Mouse (Mus musculus) fat pad, adult 2 months (tissue): ENCODE results near the gene Ap5b1.

ENCODE experiments used
- DNase-seq: peaks from one replicate; pipeline ENCODE4 v3.0.0-alpha.2; 2011; ENCODE audit warnings: low read depth, low spot score; ENCODE audit errors: extremely low read depth

Gene Ap5b1

DNA sequence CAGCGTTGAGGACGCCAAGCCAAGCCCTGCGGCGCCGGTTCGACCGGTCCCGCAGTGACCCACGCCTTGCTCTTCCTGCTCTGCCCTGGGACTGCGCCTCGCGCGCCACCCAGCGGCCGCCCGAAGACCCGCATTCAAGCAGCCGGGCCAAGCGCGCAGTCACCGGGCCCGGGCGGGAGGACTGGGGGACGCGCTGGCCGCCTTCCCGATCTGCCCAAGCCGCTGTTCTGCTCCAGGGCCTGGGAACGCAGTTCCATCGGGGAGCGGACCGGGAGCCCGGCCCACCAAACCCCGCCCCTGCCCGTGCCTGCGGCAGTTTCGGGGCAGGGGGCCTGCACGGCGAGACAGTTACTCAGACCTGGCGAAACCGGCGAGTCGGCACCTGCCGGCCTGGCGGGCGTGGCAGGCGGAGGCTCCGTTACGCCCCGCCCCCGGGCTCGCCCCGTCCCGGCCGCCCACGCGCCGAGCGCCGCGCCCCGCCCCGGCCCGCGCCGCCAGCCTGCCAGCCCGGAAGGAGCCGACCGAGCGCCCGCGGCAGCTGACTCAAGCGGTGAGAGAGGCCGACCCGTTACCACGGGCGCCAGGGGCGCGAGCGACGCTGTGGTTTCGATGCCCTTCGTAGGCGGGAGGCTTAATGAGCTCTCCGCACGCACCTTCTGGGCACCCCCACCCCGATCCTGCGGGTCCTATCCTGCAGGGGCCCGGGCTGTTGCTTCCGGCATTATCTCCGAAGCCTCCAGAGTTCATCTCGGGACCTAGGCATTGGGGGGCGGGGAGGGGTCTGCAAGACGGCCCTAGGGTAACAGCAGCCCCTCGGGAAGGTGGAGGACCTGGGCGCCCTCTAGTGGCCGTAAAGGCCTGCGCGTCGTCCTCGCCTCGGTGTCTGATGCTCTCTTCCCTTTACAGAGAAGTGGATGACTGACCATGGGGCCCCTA lies at the start of gene Ap5b1:
TSS of gene Ap5b1 (plus strand) at position 492 of the 936 bp plus-strand sequence.
- DNase-seq, result no peak

DNA sequence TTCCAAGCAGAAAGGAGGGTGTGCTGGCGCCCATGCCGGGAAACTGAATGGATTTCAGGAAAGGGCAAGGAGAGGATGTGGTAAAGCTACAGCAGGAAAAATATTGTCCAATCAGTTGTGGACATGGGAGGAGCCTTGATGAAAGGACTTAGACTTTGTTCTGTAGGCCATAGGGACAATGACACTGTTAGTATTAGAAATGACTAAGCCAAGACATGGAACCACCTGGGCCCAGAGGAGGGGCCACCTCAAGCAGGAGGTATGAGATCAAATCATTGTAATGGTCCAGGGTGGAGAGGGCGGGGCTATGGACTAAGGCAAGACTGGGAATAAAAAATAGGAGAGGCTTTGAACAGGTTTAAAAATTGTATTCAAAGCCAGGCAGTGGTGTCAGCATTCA lies 49.1 kb upstream of the Ap5b1 start:
- no peak for DNase-seq

DNA sequence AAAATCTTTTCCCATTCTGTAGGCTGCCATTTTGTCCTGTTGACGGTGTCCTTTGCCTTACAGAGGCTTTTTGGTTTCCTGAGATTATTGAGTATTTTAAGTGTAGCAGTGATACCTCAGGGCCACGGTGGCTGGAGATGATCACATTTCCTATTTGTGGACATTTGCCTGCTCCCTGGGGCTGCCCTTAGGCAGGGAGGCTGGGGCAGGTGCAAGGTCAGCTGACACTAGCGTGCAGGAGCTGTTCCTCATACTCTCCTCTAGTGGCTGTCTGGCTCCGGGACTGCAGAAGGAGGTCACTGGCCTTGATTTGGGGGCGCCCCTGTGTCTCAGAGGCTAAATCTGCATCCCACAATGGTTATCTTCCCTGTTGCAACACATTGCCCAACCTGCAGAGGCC lies 42.6 kb upstream of the Ap5b1 start:
- no peak for DNase-seq

DNA sequence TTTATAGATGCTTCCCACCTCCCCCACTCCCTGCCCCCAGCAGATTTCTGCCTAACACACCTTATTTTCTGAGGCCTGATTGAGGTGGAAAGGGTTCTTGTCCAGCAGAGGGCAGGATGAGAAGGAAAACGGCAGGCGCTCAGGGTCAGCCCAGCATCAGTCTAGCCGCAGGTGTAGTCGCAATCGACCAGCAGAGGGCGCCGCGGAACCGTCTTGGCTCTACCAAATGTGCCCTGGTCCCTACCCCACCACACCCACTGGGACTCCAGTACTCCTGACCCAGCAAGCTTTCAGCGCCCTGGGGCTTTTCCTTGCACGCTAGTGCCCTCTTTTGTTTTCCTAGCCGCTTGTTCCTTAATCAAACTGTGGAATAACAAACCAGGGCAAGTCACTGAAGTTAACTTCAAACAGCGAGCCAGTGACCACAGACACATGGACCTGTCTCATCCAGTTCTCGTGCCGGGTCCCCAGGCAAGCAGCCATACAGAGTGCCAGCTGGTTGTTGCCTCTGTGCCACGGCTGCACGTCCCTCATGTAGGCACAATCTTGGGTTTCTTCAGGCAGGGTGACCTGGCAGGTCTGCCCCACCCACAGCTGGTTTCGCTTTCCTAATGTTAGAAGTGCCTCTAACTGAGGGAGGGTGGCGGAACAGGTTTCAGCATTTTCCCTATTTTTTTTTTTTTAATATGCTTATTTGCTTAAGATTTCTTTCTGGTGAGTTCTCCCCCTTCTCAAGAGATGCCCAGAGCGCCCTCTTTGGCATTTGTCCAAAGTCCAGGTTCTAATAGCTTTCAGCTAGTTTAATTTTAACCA lies 38.3 kb upstream of the Ap5b1 start:
- no peak for DNase-seq

DNA sequence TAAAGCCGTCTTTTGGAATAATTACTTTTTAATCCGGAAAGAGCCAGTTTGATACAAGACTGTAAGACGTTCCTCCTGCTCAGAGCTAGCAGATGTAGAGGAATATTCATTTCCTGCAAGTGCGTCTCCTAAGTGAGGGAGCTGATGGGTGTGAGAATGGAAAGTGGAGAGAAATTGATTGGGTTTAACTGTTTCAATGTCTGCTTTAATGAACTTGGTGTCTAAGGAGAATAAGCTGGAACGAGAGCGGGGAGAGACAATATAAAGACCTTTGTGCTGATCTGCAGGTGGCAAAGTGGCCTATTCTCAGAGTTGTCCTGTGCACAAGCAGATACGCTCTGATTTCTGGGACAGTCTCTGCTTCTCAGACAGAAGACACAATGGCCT lies 37.7 kb upstream of the Ap5b1 start:
- DNase-seq, result no peak

DNA sequence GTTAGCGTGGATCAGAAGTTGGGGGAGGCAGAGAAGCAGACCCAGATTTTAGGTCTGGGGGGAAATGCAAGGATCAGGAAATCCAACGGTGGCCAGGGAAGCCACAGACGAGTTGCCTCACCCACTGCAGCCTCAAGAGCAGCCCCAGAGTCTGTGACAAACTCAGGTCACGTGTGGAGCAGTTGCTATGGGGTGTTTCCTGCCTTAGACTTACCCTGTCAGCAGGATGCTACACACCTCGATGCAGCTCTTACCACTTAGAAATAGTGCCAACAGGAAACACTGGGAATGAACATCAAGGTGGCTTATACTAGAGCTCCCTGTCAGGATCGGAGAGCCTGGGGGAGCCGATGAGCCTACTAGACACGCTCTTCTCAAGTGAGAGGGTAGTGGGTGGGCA lies 35.3 kb upstream of the Ap5b1 start:
- DNase-seq, result no peak

DNA sequence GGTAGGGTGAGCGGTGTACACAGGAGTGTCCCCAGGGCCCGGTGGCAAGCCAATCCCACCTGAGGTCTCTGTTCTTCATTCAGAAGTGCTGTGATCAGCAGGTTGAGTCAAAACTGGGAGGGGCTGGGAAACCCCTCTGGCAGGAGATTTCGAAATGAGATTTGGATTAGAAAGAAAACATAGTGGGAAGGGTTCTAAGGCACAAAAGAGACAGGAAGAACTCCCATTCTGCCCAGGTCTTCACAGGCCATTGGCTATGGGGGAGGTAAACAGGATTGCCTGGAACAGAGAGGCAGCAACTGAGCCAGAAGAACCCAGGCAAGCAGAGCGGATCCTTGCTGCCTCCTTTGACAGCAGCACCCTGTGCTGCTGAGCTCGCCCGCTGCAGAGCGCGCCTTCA lies 29.0 kb upstream of the Ap5b1 start:
- DNase-seq, result no peak

DNA sequence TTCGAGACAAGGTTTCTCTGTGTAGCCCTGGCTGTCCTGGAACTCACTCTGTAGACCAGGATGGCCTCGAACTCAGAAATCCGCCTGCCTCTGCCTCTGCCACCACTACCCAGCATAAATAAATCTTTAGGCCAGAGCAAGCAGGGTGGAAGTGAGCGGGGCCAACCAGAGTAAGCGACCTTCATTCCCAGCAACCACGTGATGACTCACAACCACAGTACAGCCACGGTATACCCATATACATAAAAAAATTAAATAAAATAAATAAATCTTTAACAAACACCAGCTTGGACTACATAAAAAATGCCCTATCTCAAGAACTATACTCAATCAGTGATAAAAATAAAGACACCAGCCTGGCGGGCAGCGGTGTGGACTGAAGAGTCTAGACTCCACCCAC lies 24.5 kb upstream of the Ap5b1 start:
- no peak for DNase-seq

DNA sequence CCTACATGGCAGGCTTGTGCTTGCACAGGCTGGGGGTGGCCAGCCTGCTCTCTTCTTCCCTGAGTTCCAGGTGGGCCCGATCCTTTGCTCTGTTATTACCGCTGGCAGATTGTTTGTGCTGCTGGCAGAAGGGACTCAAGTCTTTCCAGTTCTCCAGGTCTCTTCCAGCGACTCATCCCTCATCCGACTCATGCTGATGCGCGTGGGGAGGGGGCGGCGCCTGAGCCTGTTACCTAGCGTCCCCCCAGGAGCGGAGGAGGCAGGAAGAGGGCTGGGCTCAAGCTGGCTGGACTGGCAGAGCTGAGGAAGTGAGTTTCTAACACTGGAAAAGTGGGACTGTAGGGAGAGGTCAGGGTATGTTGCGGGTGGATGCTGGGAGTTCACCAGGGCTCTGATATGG lies 23.8 kb upstream of the Ap5b1 start:
- DNase-seq, result no peak

DNA sequence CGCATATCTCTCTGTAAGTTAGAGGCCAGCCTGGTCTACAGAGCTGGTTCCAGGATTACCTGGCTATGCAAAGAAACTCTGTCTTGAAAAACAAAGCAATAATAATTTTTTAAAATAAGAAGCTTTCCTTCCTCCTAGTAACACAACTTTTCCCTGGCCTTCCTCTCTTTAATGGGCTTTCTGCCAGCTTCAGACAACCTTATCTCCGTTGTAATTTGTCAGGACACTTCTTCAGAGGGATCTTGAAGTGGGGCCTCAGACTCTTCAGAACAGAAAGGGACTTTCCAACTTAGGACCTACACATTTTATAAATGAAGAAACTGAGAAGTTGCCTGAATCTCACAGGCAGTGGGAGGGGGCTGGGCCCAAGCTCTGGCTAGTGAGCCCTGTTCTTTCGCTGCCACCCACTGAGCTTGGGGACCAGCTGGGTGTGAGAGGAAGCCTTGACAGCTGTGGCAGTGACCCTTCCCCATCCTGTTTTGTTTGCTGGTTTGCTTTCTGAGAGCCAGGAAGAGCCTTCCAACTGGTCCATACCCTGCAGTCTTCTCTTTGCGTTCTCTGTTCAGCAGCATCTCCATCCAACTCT lies 20.3 kb upstream of the Ap5b1 start:
- no peak for DNase-seq

DNA sequence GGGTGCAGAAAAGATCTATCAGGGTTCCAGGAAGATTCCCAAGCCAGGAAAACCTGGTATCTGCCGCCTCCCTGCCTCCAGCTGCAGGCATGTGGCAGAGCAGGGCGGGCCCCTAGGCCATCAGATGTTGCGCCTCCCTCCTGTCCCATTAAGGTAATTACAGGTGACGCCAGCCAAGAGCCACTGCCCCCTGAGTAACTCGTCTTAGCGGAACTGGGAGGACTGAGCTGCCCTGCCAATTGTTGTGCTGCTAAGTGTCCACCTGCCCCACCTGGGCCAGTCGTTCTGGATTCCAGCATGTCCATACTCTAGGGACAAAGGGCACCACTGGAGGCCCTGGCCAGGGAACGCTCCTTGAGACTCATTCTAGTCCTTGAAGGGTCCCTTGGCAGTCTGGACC lies 14.0 kb upstream of the Ap5b1 start:
- DNase-seq, result no peak

DNA sequence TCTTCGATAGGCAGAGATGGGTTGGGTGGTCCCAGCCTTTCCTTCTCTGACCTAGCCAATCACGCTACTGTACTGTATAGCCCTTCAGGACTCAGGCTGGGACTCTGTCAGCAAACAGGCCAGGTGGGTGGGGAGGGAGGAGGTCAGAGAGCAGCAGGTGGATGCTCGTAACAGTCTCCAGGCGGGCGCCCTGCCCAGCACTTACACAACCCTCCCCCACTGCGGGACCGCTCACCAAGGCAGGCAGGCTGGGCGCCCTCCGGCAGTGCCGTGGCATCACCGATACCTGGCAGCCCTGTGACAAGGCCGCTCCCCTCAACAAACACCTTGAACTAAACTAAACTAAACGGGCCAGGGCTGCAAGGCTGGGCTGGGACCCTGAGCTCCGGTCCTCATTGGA lies 13.6 kb upstream of the Ap5b1 start:
- DNase-seq, result no peak

DNA sequence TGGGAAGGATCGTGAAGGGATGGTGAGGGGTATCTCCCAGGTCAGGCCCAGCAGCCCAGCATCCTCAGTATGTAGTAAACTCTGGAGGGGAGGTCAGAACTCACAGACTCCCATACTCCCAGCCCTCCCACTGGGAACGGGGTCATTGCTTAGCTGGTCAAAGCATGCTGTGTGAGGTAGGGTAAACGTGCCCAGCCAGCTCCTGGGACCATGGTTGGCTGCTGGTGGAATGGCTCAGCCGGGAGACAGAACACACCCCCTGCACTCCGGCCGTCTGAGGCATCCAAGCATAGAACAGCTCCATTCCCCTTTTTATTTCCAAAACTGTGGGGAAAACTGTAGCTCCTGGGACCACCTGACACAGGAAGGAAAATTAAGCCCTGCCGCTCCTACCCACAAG lies 9.7 kb upstream of the Ap5b1 start:
- no peak for DNase-seq

DNA sequence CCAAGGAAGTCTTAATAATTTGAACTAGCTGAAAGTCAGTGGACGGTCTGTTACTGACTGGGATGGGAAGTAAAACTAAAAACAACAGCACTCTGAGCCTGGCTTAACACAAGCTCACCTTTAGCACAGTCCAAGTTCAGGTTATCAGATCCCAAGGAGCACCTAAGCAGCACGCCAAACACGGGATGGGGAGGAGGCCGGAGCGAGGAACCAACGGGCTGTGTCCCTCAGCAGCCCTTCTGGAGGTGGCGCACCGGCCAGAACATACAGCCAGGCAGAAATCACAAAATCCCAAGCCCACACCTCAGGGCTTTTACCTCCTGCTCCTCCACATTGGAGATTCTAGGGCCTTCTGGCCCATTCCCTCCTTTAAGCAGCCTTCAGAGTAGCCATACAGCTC lies 9.1 kb upstream of the Ap5b1 start:
- no peak for DNase-seq

DNA sequence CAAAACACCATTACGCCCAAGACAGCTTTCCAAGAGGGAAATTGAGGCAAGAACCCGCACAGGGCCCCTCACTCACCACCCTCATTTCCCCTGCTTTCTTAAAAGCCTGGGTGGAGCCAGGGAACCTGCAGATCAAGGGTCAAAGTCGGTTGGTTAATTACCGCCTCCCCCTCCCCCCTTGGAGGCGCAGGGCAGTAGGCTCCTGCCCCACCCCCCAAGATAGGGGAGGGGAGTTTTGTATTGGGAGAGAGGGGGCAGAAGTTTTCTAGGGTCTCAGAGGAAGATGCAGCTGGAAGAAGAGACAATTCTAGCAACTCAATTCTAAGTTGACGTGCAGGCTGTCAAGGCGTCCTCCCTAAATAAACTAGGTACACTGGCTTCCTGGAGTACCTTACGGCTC lies 8.6 kb upstream of the Ap5b1 start:
- no peak for DNase-seq

DNA sequence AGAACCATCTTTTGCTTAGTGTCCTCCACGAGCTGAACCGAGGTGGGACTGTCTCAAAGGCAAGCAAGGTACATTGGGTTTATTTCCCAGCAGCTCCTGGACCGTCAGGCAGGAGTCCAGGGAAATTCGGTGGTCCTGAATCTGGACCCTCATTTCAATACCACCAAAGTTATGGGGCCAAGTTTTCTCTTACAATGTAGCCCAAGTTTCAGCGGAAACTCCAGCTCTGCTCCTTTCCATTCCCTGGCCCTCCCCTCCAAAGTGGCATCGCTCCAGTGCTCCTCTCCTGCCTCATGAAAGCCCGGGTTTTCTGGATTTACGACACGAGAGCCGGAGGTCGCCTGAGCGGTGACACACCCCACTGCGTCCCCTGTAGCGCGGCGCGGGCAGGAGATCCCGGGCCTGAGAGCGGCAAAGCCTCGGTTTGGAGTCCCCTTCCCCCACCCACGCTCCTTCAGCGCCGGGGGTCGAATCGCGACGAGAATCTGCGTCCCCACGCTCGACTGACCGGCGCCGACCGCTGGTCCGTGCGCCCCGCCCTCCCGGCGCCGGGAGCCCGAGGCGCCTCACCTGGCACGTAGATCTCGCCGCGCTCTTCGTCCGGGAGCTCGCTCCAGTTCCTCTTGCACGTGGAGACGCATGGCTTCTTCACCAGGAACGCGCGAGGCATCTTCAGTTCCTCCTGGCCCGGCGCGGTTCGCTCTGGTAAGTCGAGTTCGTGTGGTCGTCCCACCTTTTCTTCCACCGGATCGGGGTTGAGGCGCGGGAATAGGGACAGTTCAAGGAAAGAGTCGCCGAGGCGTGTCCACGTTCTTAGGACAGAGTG lies 8.0 kb upstream of the Ap5b1 start:
- DNase-seq, result no peak

DNA sequence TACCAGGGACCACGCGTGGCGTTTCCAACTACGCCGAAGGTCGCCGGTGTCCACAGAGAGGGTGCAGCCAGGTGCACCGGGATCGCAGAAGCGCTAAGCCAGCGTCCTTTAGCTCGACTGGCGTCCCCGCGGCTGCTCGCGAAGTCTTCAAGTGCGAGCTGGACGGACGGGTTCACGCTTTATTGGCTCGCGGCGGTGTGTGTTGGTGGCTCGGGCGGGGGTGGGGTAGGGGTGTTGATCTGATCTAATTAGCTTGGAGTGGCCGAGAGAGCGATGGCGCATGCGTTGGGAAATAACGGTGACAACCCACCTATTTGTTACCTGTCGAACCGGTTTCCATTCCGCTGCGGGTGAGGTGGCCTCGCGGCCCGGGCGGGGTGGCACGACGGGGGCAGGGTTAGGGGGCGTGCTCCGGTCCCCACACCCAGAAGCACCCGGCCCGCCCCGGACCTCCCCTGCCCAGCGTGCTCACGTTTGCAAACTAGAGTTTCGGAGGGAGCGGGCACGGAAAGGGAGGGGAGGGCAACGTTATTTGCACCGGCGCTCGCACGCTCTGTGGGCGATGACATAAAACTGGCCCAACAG lies 7.3 kb upstream of the Ap5b1 start, which contains the start of gene Ovol1:
TSS of gene Ovol1 (minus strand) at position 190 of the 585 bp plus-strand sequence.
- no peak for DNase-seq

DNA sequence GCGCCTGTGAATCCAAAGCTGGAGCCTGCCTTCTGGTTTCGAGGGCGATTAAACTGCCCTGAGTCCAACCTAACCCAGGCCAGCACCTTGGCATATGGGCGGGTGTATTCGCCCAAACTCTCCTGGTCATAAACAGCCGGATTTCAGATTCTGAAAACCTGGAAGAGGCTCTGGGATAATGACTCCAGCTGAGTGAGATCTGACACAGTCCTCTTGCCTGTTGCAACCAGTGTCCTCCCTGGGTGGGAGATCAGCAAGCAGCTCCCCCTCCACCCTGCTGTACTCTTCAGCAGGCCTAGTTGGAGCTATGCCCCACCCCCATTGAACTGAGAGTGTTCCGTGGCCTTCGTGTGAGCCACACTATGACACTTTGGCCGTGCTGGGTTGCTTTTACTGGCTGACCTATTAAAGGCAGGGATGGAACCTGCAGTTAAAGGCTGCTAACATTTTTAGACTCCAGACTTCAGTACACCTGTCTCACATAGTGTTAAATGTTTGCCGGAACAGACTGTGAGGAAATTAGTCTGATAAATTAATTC lies 6.5 kb upstream of the Ap5b1 start:
- no peak for DNase-seq

DNA sequence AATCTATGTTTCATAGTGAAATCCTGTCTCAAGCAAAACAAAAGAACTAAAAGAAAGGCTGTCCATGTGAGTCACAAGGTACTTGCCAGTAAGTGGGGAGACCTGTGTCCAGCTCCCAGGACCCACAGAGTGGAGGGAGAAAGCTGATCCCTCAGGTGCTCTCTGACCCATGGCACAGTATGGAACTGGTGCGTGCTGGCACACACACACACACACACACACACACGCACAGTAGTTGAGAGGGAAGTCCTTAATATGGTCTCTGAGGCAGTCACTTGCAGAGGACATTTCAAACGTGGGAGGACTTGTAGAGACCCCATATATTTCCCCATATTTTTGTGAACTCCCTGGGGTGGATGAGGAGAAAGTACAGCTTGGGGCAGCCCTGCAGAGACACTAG lies 5.9 kb upstream of the Ap5b1 start:
- no peak for DNase-seq

DNA sequence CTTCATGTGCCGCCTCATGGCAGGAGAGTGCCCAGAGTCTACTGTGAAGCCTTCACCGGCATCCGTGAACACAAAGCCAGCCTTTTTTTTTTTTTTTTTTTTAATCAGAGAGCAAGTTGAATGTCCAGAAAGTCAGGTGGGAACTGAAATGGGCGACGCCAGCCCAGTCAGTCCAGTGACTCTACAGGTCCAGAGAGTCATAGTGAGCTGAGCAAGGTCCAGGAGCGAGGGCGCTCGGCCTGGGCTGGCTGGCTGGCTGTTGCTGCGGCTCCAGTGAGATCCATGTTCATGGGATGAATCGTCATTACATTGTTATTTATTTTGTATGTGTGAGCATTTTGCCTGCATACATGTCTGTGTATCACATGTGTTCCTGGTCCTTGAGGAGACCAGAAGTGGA lies 5.0 kb upstream of the Ap5b1 start:
- DNase-seq, result no peak
